Mouse (Mus musculus) T-helper 2 cell (primary cell): ENCODE measurements around the gene Gm21095.
"Not testable (repeated sequence)": the region's sequence is repeated elsewhere in the genome, so short reads cannot be mapped to it uniquely, and the experiment has no call there.

Experiments
- in situ Hi-C: fragments of 300-600 bp; cut with MboI, MseI; formaldehyde crosslinking; loops from one replicate; pipeline ENCODE4 v1.15.1; 2025; ENCODE audit warnings: high pct_unique_total_duplicates

The Gm21095 gene

GRCm38 (mm10) chrY:84096979-84097378 lies at the start of gene Gm21095:
Gene Gm21095, plus strand, starts transcription at chrY:84097279.
- in situ Hi-C loops, result not testable (repeated sequence)
